Mouse (Mus musculus): ENCODE measurements at regions not wholly inside any gene's neighbourhood (a gene's known extent, or its start where the extent isn't known, plus 50 kb on each side); places are given as distances from the start of the nearest gene placed in this dataset.
A peak's percentile ranks its signal among the peaks of the same experiment; 100 is the strongest.

DNA sequence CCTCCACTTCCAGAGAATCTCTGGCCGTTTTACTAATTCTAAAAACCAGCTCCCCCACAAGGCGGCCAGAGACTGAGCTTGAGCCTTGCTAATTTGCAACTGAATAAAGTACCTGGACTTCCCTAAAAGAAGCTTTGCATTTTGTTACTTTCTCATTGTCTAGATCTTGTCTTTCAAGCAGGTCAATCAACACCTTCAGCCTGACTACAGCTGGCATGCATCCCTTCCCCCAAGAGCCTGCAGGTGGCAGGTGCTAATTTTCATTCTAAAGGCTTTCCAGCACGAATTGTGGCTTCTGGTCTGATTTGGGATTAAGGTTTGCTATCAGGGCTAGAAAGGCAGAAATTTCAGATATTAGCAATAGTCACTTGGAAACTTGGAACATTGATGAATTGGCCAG is 168.4 kb downstream of the Gm6685 start:
- peak; percentile 41 for DNase-seq (ENCODE audit: low read depth, low spot score)
- in situ Hi-C loops (cut with MboI; ENCODE audit: low sequenced_read_pairs in 2 of 2, unreplicated experiment in 2 of 2): no loop called here
- no peak overlapping the region for H3K9ac ChIP-seq (ENCODE audit: insufficient read depth, low read depth, low read length, poor library complexity, severe bottlenecking)
- H3K36me3 ChIP-seq (ENCODE audit: control insufficient read depth, insufficient read depth, low read length, poor library complexity, severe bottlenecking): peaks cover 3% of the 10 kb centered on the region; the same call in 1 of the 2 replicates
- TF ChIP-seq ZNF384 (IDR thresholded peaks at IDR 0.05; ENCODE audit: low read depth, low read length): no peak
- TF ChIP-seq HCFC1 (IDR thresholded peaks at IDR 0.05; ENCODE audit: borderline replicate concordance, insufficient read depth, low read length): no peak
- TF ChIP-seq MAFK (IDR thresholded peaks at IDR 0.05; ENCODE audit: insufficient read depth, low read depth, low read length): no peak
- no peak for TF ChIP-seq CHD2 (IDR thresholded peaks at IDR 0.05; ENCODE audit: low read depth, low read length)
- TF ChIP-seq ZC3H11A (IDR thresholded peaks at IDR 0.05; ENCODE audit: borderline replicate concordance, low read depth, low read length): no peak
- H3K9me3 ChIP-seq (ENCODE audit: control insufficient read depth, insufficient read depth, low read depth, low read length): 0 out of 2 replicates have a peak, but pooled peaks cover 2% of the 10 kb centered on the region
- no peak overlapping the region for H3K27ac ChIP-seq (ENCODE audit: insufficient read depth, low read depth, low read length, poor library complexity, severe bottlenecking)
- H3K4me3 ChIP-seq (ENCODE audit: insufficient read depth in 1 of 2, low read depth in 1 of 2, low read length in 2 of 2, poor library complexity in 1 of 2, severe bottlenecking in 1 of 2): no peak overlapping the region
- H3K4me1 ChIP-seq (ENCODE audit: control insufficient read depth in 2 of 2, insufficient read depth in 2 of 2, low read length in 2 of 2, poor library complexity in 1 of 2): no peaks in the 10 kb centered on the region; a peak in 1 of 4 replicates

DNA sequence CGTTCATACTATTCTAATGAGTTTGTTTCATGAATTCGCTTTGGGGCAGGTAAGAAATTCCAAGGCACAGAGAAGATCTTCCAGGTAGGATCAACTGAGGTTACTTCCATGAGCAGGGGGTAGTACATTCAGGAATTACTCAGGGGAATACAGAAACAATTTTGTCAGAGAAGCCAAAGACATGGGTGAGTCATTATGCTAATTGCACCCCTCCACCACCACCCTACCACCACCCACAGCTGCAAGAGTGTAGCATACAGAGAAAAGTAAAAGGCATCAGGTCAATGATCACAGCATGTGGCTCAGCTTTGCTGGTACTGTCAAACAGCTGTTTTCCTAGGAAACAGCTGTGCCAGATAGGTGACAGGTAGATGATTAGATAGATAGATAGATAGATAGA is 187.2 kb downstream of the Gm6685 start:
- H3K4me3 ChIP-seq (ENCODE audit: insufficient read depth in 1 of 2, low read depth in 1 of 2, low read length in 2 of 2, poor library complexity in 1 of 2, severe bottlenecking in 1 of 2): no peak overlapping the region
- no peaks in the 10 kb centered on the region for H3K4me1 ChIP-seq (ENCODE audit: control insufficient read depth in 2 of 2, insufficient read depth in 2 of 2, low read length in 2 of 2, poor library complexity in 1 of 2)
- TF ChIP-seq CHD2 (IDR thresholded peaks at IDR 0.05; ENCODE audit: low read depth, low read length) (no peak), HCFC1 (IDR thresholded peaks at IDR 0.05; ENCODE audit: borderline replicate concordance, insufficient read depth, low read length) (no peak), MAFK (IDR thresholded peaks at IDR 0.05; ENCODE audit: insufficient read depth, low read depth, low read length) (no peak)
- H3K9me3 ChIP-seq (ENCODE audit: control insufficient read depth, insufficient read depth, low read depth, low read length): no peaks in the 10 kb centered on the region
- DNase-seq (ENCODE audit: low read depth, low spot score): no peak
- no peak overlapping the region for H3K27ac ChIP-seq (ENCODE audit: insufficient read depth, low read depth, low read length, poor library complexity, severe bottlenecking)
- in situ Hi-C loops (cut with MboI; ENCODE audit: low sequenced_read_pairs in 2 of 2, unreplicated experiment in 2 of 2): no loop called here
- no peaks in the 10 kb centered on the region for H3K36me3 ChIP-seq (ENCODE audit: control insufficient read depth, insufficient read depth, low read length, poor library complexity, severe bottlenecking)
- H3K9ac ChIP-seq (ENCODE audit: insufficient read depth, low read depth, low read length, poor library complexity, severe bottlenecking): no peak overlapping the region
